Mouse (Mus musculus): Measurements from ENCODE around the gene Zfp39.

- TF ChIP-seq CTCF (IDR thresholded peaks at IDR 0.05; ENCODE audit: low read depth, low read length) (no peak), POLR2AphosphoS5 (IDR thresholded peaks at IDR 0.05; ENCODE audit: insufficient replicate concordance, low read depth, low read length) (no peak), TAL1 (conservative IDR thresholded peaks at IDR 0.05; ENCODE audit: low read depth, low read length) (no peak), GATA2 (IDR thresholded peaks at IDR 0.05; ENCODE audit: borderline replicate concordance, low read depth, low read length) (no peak), GATA1 (IDR thresholded peaks at IDR 0.05; ENCODE audit: borderline replicate concordance, low read length) (no peak)
Observed at GRCm38 (mm10) chr11:58890511-58890910, 13.5 kb downstream of the Zfp39 start.

Measured in G1E (cell line).